In genomic region chr10:46403883-46404282, GRCm38 (mm10) we compare ENCODE assay signal across 26 mouse cellular contexts.
"Had no signal": no experiment of that assay in that cellular context is flagged by ENCODE, and none has a peak within 500 bp of the region (broad histone marks: within the 10 kb centered on the region; RNA-seq: fewer than 3 reads in every experiment).

No protein-coding gene starts in this region.

- H3K4me2 ChIP-seq: embryonic facial prominence, embryonic 12.5 days; embryonic facial prominence, embryonic 13.5 days; embryonic facial prominence, embryonic 15.5 days; forebrain, embryonic 12.5 days; forebrain, embryonic 13.5 days; forebrain, embryonic 15.5 days had no signal

- H3K9ac ChIP-seq: embryonic facial prominence, embryonic 12.5 days; embryonic facial prominence, embryonic 13.5 days; embryonic facial prominence, embryonic 15.5 days; forebrain, embryonic 12.5 days; forebrain, embryonic 13.5 days; forebrain, embryonic 15.5 days; forebrain, postnatal 0 days had no signal

- H3K36me3 ChIP-seq: embryonic facial prominence, embryonic 10.5 days; embryonic facial prominence, embryonic 12.5 days; embryonic facial prominence, embryonic 13.5 days; embryonic facial prominence, embryonic 15.5 days; forebrain, embryonic 10.5 days; forebrain, embryonic 12.5 days; forebrain, embryonic 15.5 days had no signal

- H3K27me3 ChIP-seq: embryonic facial prominence, embryonic 12.5 days; embryonic facial prominence, embryonic 13.5 days; embryonic facial prominence, embryonic 15.5 days; forebrain, embryonic 12.5 days; forebrain, embryonic 13.5 days; forebrain, embryonic 15.5 days had no signal

- DNase-seq: cerebellum, adult 9-10 months; cerebellum, adult 9-11 months; cerebellum, postnatal 10 days; cerebellum, postnatal 14 days; cerebellum, postnatal 25 days; cerebellum, postnatal 36 days; embryo, embryonic 11 days; gastrocnemius, adult 2 months; gastrocnemius, postnatal 10 days; gastrocnemius, postnatal 14 days; gastrocnemius, postnatal 25 days; gastrocnemius, postnatal 36 days; heart, adult 11 months; heart, adult 18-20 months; heart, adult 2 months had no signal

- ATAC-seq: forebrain, embryonic 13.5 days; forebrain, embryonic 15.5 days; forebrain, embryonic 16.5 days; forebrain, postnatal 0 days had no signal

- H3K27ac ChIP-seq: embryonic facial prominence, embryonic 10.5 days; embryonic facial prominence, embryonic 12.5 days; embryonic facial prominence, embryonic 13.5 days; embryonic facial prominence, embryonic 15.5 days; forebrain, embryonic 10.5 days; forebrain, embryonic 12.5 days; forebrain, embryonic 13.5 days; forebrain, embryonic 15.5 days; gastrocnemius, adult 2 months; heart, adult 2 months had no signal

- H3K9me3 ChIP-seq: embryonic facial prominence, embryonic 10.5 days; embryonic facial prominence, embryonic 12.5 days; embryonic facial prominence, embryonic 13.5 days; embryonic facial prominence, embryonic 15.5 days; forebrain, embryonic 10.5 days; forebrain, embryonic 12.5 days; forebrain, embryonic 13.5 days; forebrain, embryonic 15.5 days had no signal

- H3K4me3 ChIP-seq: embryonic facial prominence, embryonic 10.5 days; embryonic facial prominence, embryonic 12.5 days; embryonic facial prominence, embryonic 13.5 days; embryonic facial prominence, embryonic 15.5 days; erythroblast, embryonic 14.5 days; forebrain, embryonic 10.5 days; forebrain, embryonic 12.5 days; forebrain, embryonic 13.5 days; forebrain, embryonic 15.5 days; gastrocnemius, adult 2 months; heart, adult 2 months had no signal

- H3K4me1 ChIP-seq: embryonic facial prominence, embryonic 10.5 days; embryonic facial prominence, embryonic 12.5 days; embryonic facial prominence, embryonic 13.5 days; embryonic facial prominence, embryonic 15.5 days; forebrain, embryonic 10.5 days; forebrain, embryonic 12.5 days; forebrain, embryonic 13.5 days; forebrain, embryonic 15.5 days had no signal
